Mouse (Mus musculus): ENCODE measurements around the gene A930018P22Rik.

GRCm38 (mm10) chr2:104082474-104082873 lies 40.1 kb upstream of the A930018P22Rik start:
- TF ChIP-seq POLR2A (IDR thresholded peaks at IDR 0.05; ENCODE audit: control insufficient read depth, low read depth, low read length) (no peak), CTCF (IDR thresholded peaks at IDR 0.05; ENCODE audit: control insufficient read depth, insufficient read depth, insufficient replicate concordance, low read depth, low read length) (no peak)
